Mouse (Mus musculus): ENCODE results near the gene Gm28048.

Gm28048 gene

GRCm38 (mm10) chr11:22858441-22859300 lies 123.2 kb downstream of the Gm28048 start:
- no peak for DNase-seq (ENCODE audit: low spot score)

GRCm38 (mm10) chr11:22857705-22858440 lies 124.0 kb downstream of the Gm28048 start:
- no peak for DNase-seq (ENCODE audit: low spot score)

GRCm38 (mm10) chr11:22857106-22857704 lies 124.7 kb downstream of the Gm28048 start:
- DNase-seq (ENCODE audit: low spot score), result no peak

- peak; percentile 30 for DNase-seq (ENCODE audit: low spot score)
Observed at GRCm38 (mm10) chr11:22856371-22856965, 125.4 kb downstream of the Gm28048 start.

GRCm38 (mm10) chr11:22854571-22854970 lies 127.3 kb downstream of the Gm28048 start:
- DNase-seq (ENCODE audit: low spot score), result no peak

- DNase-seq (ENCODE audit: low spot score), result no peak
Observed at GRCm38 (mm10) chr11:22853477-22854157, 128.3 kb downstream of the Gm28048 start.

GRCm38 (mm10) chr11:22852510-22852909 lies 129.4 kb downstream of the Gm28048 start:
- no peak for DNase-seq (ENCODE audit: low spot score)

GRCm38 (mm10) chr11:22851416-22851815 lies 130.5 kb downstream of the Gm28048 start:
- DNase-seq (ENCODE audit: low spot score), result no peak

- no peak for DNase-seq (ENCODE audit: low spot score)
Observed at GRCm38 (mm10) chr11:22850077-22850476, 131.8 kb downstream of the Gm28048 start.

- DNase-seq (ENCODE audit: low spot score), result no peak
Observed at GRCm38 (mm10) chr11:22848649-22849195, 133.2 kb downstream of the Gm28048 start.

- DNase-seq (ENCODE audit: low spot score), result no peak
Observed at GRCm38 (mm10) chr11:22847732-22848648, 133.9 kb downstream of the Gm28048 start.

- no peak for DNase-seq (ENCODE audit: low spot score)
Observed at GRCm38 (mm10) chr11:22846960-22847731, 134.7 kb downstream of the Gm28048 start.

- no peak for DNase-seq (ENCODE audit: low spot score)
Observed at GRCm38 (mm10) chr11:22846093-22846835, 135.6 kb downstream of the Gm28048 start.

- DNase-seq (ENCODE audit: low spot score), result no peak
Observed at GRCm38 (mm10) chr11:22844754-22845718, 136.9 kb downstream of the Gm28048 start.

- no peak for DNase-seq (ENCODE audit: low spot score)
Observed at GRCm38 (mm10) chr11:22839456-22839855, 142.4 kb downstream of the Gm28048 start.

GRCm38 (mm10) chr11:22838361-22838760 lies 143.5 kb downstream of the Gm28048 start:
- DNase-seq (ENCODE audit: low spot score), result no peak

- no peak for DNase-seq (ENCODE audit: low spot score)
Observed at GRCm38 (mm10) chr11:22836269-22836668, 145.6 kb downstream of the Gm28048 start.

GRCm38 (mm10) chr11:22832600-22832999 lies 149.3 kb downstream of the Gm28048 start:
- DNase-seq (ENCODE audit: low spot score), result no peak

All from layer of hippocampus, adult 11-12 months (tissue).